Mouse (Mus musculus): ENCODE data around the gene Scg3. TPM values are rescaled to one million over a fixed set of nuclear protein-coding genes. Genes with fewer than 3 reads are reported as not detected.

The Scg3 gene
- total RNA-seq (2023), result not detected

DNA sequence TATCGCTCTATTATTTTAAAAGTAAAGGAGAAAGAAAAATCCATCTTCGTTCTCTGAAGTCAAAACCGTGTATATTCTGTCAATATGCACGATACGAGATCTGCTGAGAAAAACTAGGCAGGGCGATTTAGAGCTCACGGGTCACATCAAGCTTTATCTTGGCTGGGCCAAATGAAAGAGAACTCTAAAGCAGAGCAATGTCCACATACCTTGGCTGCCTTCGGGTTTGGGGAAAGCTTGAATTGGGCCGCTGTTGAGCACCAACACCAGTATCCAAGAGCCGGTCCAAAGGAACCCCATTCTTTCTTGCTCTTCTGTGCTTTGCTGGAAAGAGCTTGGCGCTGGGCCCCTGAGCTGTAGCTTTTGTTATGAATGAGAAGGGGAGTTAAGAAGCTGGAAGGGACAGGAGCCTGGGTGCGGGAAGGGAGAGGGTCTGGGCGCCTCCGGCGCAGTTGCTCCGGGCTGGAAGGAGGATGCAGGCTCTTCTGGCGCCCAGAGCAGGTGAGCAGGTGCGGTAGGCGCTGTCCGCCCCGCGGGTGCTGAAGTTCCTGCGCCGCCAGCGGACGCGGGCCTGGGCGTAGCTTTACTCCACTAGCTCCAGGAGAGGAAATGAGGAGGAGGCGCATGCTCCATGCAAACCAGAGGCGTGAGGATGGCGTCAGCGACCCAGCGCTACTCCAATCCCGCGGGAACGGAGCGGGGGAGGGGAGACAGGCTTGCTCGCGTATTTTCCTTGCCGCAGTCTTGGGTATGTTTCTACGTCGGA lies at the start of gene Scg3:
Gene Scg3, minus strand, starts transcription at position 631 of the 766 bp plus-strand sequence.

DNA sequence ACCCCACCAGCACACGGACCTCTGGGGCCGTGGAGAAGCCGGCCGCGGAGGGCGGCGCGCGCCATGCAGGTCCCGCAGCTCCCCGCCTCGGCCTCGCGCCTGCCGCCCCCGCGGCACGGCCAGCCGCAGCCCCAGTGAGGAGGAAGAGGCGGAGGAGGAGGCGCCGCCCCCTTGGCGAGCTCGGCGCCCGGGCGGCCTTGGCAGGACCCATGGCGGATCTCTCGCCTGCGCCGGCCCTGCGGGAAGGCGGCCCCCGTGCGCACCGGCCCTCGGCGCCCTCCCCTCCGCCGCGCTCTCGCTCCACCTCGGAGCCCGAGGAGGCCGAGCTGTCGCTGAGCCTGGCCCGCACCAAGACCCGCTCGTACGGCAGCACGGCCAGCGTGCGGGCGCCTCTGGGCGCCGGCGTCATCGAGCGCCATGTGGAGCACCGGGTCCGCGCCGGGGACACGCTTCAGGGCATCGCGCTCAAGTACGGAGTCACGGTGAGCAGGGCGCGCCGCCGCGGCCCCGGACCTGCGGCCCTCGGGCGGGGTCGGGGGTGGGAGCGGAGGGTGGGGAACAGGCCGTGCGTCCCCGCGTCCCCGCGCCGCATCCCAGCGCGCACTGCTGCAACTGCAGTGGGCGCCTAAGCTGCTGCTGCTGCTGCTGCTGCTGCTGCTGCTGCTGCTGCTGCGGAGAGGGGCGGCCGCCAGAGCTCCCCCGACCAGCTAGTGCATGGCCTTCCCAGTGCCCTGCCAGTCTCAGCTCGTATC lies 58.1 kb downstream of the Scg3 start, which contains the start of gene Lysmd2:
Gene Lysmd2, plus strand, starts transcription at position 186 of the 752 bp plus-strand sequence.

DNA sequence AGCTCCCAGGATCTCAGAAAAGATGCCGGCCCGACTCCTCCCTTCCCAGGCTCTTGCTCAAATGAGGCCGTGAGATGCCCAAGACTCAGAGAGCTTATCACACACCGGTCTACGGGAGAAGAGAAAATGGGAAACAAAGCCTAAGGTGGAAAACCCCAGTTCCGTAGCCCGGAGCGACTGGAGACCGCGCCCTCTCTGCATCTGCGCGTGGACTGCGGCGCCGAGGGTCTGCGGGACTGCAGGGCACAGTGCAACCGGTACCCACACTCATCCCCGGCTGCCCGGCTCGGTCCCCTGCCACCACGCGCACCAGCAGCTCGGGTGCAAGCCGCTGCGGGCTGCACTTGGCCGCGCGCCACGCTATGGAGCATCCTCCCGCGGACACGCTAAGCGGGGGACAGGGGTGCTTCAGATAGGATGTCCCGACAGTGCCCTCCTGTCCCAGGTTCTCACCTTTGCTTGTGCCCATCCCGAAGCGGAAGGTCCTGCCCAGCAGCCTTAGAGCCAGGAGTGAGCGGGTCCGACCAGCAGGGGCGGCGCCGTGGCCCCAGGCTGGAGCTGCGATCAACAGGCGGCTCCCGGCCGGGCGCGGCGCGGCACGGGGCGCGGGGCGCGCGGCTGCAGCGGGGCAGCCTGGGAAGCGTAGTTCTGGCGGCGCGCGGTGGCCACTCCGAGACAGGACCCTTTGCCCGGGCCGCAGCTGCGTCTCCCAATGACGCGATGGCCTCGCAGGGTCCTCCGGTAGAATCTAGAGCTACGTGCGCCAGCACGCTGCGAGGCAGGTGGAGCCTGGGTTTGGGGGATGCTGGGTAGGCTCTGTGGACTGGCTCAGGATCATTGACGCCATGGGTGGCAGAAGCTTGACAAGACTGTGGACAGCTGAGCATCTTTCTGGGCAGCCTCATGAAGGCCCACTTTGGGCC lies 73.0 kb downstream of the Scg3 start, which contains the start of gene Tmod2:
Gene Tmod2, minus strand, starts transcription at position 755 of the 923 bp plus-strand sequence.

Other genes starting within 250 kb of the Scg3 start
- gene Leo1, start 242.5 kb downstream of the Scg3 start, total RNA-seq (2023), result 10 to 100 TPM; 12.9 to 13.0 TPM
- 10 to 100 TPM; 83.1 to 93.6 TPM for gene Tmod3, start 124.4 kb downstream of the Scg3 start, total RNA-seq (2023)
- gene Tmod2, start 72.7 kb downstream of the Scg3 start, total RNA-seq (2023), result not detected
- gene Lysmd2, start 58.3 kb downstream of the Scg3 start, total RNA-seq (2023), result not detected
- gene Bmp5, start 91.3 kb upstream of the Scg3 start, total RNA-seq (2023), result not detected